Mouse (Mus musculus) spleen, embryonic (tissue): ENCODE data around the gene Ezr.

Source experiments
- CTCF ChIA-PET: fragments of 350-600 bp; sonication (Branson Sonifier 250); formaldehyde crosslinking; loops from one replicate; lab custom pipeline; 2022; lab: Charles Lee

Gene Ezr

DNA sequence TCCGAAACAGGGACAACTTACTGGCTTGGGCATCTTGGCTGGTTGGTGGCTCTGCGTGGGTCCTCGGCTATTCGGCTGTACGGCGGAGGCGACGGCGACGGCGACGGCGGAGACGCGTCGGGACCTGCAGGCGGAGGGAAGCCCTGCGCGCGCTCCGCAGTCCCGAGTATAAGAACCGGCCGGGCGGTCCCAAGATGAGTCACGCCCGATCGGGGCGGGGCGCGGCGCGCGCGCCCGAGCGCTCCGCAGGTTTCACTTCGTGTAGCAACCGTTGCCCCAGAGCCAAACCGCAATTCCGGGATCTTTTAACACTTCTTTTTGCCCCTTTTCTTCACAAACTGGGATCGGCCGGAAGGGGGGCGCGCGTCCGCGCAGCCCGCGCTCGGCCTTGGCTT lies at the start of gene Ezr:
Gene Ezr, minus strand, starts transcription at position 174 of the 395 bp plus-strand sequence.
- CTCF ChIA-PET, result interaction anchor here (0.6 to 0.7 kb wide), 2 partner anchors 15 to 34 kb away, joined by 3 read pairs; no protein-coding TSS in a partner anchor

DNA sequence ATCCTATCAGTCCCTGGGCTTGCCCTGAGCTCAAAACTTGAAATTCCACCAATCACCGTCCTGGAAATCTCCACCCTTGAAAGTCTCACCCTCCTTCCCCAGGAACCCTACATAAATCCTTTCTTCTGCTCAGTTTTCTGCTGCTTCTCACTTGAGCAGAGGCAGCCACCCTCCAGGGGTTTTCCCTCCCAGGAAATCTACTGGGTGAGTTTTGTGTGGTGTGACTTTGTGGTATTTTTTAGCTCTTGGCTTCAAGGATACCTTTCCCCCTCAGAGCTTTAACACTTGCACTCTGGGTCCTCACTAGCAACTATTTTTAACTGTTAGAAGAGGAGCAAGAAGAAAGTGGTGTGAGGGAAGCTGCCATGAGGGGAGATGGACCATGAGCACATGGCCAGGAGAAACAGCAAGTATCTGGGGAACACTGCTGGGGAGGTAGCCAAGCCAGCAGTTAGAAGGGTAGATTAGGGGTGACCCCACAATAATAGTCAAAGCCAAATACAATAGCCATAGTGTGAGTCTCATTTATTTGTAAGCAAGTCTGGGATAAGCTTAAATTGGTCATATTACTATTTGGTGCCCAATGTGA lies 47.5 kb upstream of the Ezr start:
- CTCF ChIA-PET, result no interaction called here

DNA sequence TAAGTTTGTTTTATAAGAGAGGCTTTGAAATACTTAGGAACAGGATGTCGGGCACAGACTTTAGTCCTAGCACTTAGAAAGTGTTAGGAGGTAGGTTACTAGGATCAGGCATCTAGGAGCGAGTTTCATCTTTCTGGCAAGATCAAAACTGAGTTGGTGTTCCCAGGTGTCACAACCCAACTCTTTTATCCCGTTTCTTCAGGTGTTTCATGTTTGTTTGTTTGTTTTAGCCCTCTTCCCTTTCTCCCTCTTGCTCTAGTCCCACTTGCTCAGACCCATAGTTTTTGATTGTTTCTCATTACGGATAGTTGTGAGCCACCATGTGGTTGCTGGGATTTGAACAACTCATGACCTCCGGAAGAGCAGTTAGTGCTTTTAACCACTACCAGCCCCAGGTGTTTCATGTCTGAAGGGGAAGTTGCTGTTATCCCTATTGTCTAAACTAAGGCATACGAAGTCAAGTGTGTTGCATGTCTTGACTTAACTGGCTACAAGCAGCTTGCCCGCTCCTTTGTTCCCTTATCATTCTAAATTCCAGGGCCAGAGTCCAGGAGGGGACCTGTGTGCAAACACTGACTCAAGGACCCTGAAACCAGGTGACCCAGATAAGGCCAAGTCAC lies 46.1 kb upstream of the Ezr start:
- CTCF ChIA-PET, result no interaction called here

DNA sequence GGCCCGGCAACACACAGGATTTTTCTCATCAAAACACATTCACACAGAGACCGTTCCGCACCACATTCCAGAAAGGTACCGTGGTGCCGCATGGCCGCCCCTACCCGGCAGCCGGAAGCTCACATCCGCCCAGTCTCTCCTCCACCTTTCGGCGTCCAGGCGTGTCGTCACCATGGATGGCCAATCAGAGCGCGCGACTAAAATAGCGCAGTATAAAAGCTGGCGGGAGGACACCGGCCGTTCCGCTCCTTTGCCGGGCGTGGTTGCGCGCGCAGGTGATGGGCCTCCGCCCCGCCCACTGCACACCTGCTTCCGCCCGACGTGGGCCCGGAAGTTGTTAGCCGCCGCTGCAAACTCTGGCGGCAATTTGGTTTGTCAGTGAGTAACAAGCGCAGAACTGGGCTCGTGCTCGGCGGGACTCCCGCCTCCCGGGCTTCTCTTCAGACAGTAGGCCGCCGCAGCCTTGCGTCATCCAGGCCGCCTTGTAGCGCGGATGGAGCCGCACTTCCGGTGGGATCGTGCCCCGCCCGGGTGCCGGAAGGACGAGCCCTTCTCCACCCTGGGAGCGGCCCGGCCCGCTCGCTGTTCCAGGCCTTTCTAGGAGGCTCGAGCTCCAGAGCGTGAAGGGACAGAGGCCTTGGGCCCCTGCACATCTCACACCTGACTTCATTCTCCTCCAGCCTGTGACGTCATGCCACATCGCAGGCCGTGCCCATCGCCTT lies 45.3 kb upstream of the Ezr start:
- CTCF ChIA-PET, result interaction anchor here (0.6 to 2.2 kb wide), 4 partner anchors 11 to 49 kb away, joined by 3 to 8 read pairs (median 5); no protein-coding TSS in a partner anchor

DNA sequence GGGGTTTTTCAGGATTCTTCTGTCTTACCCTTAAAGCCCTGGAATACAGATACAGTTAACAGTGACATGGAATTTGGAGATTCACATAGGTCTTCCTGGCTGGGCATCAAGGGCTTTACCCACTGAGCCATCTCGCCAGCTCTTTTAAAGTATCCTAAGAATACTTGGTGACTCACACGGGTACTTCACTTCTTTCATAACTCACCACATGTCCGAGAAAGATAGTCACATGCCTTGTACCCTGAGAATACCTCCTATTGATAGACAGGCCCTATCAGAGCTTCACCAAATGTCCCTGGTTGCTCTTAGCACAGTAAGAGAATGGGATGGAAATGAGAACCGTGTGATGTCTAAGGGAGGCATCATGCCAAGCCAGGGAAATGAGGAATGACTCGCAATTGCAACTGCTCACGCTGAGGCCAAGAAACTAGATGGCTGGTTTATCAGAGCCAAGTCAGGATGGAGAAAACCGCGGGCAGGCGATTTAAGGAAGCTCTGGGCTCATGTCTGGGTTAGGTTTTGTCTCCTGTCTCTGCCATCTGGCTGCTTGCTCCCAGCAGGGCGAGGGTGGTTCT lies 44.7 kb upstream of the Ezr start:
- CTCF ChIA-PET, result interaction anchor here (0.6 to 2.2 kb wide), 4 partner anchors 10 to 48 kb away, joined by 3 to 8 read pairs (median 5); no protein-coding TSS in a partner anchor

DNA sequence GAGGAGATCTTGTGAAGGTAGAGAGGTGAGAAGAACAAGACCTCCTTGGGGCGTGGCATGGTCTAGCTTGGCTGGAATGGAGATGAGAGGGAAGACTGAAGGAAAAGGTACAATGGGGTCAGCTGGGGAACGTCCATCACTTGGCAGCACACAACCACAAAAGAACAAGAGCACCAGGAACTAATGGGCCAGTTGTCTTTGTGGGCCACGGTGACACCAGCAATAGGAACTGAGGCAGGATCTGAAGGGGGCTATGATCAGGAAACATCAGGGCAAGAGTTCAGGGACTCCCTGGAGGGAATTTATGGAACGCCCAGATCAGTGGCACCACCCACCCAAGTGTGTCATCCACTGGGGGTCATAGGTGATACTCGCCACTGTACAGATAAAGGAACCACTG lies 34.2 kb upstream of the Ezr start:
- CTCF ChIA-PET, result interaction anchor here (1.4 to 2.2 kb wide), 2 partner anchors 11 to 19 kb away, joined by 4 to 6 read pairs; no protein-coding TSS in a partner anchor

DNA sequence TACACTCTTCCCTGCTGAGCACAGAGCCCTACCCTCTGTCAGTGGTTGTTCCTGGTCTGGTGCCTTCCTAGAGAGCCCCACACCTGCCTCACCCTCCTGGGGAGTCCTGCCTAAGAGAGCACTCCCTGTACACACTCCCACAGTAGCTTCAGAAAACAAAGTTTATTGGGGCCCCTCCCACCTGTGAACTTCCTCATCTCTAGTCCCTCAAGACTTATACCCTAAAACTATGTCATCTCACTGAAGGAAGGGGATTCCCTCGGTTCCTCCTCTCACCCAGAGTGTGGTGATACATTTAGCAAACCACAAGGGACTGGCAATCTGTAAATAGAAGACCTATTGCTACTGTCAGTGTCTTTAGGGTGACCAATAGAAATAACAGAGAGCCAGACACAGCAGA lies 33.6 kb upstream of the Ezr start:
- CTCF ChIA-PET, result interaction anchor here (0.7 to 2.2 kb wide), 3 partner anchors 11 to 33 kb away, joined by 3 to 6 read pairs (median 4); no protein-coding TSS in a partner anchor

DNA sequence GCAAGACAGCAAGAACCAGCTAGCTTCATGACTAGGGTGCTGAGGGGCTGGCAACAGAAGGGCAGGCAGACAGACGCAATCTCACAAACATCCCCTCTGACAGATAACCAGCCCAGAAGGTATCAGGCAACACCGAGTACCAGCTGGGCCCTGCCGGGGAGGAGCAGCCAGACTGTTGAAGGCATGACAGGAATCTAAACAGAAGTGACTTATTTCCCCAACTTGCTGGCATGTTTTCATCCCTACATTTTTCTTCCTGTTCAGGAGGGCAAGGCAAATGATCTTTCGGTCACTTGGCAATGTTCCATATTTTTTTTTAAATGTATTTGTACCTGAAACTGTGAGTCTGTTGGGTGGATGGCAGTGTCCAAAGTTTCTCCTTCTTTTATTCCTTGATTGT lies 32.1 kb upstream of the Ezr start:
- CTCF ChIA-PET, result no interaction called here

DNA sequence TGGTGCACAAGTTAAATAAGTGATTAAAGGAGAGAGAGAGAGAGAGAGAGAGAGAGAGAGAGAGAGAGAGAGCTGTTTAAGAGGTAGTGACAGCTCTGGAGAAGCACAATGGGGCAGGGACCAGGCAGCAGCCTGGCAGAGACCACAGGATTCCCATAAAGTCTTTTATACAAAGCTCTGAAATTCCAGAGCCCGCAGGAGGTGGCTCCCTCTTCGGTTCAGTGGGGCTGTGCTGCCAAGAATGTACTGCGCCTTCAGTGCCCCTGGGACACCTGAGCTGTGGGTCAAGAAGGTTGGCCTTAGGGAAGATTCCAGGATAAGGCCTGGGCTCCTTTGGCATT lies 30.2 kb upstream of the Ezr start:
- CTCF ChIA-PET, result interaction anchor here (0.6 kb wide), 1 partner anchor 83 kb away, joined by 4 read pairs; no protein-coding TSS in a partner anchor

DNA sequence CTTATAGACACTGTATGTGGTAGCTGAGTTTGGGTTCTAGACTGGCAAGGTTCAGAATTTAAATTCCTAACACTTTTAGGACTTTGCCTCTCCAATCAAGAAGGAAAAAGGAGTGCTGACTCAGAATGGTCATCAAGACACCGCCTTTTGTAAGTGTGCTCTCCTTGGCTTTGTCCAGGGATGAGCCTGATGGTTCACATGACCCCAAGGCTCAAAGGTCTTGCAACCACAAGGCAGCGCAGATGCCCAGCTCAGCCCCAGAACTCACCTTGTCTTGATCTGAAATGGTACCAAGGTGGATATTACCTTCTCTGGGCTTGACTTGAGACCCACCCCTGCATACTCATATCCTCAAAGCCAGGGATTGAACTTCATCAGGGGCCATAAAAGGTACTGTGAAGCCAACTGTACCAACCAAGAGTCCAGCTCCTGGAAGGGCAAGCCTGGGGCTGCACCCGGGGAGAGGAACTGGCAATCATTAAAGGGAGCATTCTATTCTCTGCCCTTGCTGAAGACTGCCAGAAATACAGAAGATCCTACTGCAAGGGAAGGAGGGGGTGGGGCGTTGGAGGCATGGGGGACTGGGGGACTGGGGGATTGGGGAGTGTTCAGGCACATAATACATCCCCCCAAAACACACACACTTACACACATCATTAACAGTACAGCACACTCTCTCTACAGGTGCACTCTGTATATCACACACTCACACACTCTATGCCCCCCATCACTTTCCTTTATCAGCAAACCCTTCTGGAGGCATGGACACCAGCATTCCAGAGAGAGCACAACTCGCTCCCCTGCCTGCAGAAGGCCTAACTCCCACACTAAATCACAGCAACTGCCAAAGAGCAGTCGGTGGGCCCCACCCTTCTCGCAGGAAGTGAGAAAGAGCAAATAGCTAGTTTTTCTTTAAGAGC lies 29.6 kb upstream of the Ezr start:
- CTCF ChIA-PET, result no interaction called here

DNA sequence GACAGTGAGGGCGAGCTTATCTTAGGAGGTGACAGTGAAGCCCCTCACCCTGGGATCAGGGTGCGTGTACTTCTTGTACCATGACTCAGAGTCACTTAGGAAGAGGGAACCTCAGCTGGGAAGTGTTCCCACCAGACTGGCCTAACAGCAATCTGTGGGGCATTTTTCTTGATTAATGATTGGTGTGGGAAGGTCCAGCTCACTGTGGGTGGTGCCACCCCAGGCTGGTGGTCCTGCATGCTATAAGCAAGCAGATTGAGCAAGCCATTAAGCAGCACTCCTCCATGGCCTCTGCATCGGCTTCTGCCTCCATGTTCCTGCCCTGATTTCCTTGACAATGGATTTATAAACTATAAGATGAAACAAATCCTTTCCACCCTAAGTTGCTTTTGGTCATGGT lies 26.7 kb upstream of the Ezr start:
- CTCF ChIA-PET, result no interaction called here

DNA sequence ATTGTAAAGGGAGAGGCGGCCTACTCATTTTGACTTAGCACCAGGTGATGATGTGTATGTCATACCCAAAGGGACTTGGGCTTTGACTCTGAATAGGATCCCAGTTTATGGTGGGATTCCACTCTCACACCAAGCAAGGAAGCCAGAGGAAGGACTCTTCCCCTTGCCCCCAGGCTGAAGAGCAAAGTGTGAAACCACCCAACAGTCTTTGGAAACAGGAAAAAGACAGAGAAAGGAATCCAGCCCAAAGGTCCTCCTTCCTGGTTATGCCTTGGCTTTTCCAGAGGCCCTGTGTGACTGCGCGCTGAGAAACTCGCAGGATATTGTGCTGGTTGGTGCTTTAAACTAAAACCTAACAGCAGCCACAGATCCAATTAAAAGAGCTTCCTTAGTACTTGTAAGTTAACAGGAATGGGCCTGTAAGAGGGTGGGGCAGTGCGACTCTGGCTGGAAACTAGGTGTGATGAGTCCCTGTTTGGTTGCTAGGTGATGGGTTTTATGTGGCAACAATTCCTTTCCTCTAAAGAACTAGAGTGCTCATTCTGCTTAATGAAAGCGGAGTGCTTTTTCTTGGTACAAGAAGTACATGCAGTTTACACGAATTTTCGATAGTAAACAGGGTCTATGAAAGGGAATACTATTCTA lies 26.1 kb upstream of the Ezr start:
- CTCF ChIA-PET, result no interaction called here

DNA sequence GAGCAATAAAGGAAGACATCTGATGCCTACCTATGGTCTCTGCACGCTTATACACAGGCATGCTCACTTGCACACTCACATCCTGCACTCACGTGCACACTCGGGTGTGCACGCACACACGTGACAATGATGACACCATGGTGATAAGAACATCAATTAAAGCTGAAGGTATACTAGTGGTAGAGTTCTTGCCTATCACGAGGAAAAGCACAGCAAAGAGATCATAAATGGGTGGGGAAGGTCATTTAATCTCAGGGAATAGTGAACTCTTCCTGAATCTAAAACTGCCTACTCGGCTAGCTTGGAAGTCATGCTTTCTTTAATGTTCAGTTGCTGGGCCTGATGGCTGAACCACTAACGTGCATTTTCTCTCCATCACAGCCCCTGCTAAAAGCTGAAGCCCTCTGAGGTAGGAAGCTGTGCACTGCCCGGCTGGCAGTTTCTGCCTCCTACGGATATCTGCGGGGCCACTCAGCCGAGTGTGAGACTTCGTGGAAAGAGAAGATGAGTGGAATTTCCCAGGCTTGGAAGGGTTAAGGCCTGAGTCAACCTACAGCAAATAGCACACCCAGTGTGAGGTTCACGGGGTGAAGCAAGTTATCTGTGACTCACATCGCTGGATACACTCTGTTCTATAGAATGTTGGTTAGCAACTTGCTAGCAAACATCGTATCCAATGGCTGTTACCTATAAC lies 25.4 kb upstream of the Ezr start:
- CTCF ChIA-PET, result no interaction called here

DNA sequence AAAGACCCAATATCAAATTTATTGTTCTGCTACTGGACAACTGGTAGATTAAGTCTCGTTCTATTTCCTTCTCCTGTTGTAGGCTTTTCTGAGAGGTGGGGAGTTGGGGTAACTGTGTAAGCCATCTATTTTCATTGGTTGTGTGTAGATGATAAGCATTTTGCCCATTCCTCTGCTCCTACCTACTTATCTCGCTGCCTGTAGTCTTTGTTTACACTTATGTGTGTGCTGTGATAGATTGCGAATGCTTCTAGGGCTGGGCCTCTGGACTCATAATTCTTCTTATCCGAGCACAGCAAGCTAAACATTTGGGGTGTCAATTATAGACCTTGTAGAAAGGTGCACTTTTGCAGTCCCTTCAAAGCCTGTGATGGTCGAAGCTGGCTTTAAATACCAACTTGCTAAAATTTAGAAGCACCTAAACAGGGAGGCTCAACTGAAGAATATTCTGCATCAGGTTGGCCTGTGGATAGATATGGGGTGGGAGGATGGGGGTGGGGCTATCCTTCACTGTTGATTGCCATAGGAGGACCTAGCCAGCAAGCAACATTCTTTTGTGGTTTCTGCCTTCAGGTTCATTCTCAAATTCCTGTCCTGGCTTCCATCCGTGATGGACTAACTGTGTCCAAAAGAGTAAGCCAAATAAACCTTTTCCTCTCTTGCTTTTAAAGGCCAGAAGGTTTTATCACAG lies 22.4 kb upstream of the Ezr start:
- CTCF ChIA-PET, result interaction anchor here (0.6 kb wide), 1 partner anchor 1703 kb away, joined by 3 read pairs; no protein-coding TSS in a partner anchor

DNA sequence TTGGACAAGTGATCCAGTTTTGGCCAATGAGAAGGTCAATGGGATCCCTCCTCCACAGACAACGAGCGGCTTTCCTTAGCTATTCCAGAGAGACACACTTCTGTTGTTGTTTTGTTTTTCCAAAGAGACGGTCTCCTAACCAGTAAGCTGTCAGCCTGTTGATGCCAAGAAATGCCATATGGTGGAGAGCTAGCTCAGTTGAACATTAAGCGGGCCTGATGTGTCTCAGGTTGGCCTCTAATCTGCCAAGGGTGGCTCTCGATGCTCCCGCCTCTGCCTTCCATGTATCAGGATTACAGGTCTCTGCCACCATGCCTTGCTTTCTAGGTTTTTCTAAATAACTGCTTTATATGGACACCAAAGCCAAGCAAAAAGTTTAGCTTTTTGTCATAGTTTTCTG lies 21.5 kb upstream of the Ezr start:
- CTCF ChIA-PET, result no interaction called here

DNA sequence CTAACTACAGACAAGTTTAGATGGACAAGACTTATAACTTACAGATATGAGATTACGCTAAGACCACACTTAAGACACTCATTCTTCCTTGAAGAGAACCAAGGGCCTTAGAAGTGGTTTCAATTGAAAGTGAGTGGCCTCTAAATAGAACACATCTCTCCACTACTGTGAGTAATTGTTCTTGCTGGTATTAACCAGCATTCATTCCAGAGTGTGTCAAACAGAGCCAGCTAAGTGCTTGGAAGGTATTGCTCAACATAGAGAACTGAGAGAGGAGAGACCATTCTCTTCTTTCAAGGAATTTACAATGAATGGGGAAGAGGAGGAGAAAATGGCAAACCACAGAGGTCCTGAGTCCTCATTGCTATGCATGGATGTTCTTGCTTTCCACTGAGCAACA lies 21.0 kb upstream of the Ezr start:
- CTCF ChIA-PET, result no interaction called here

DNA sequence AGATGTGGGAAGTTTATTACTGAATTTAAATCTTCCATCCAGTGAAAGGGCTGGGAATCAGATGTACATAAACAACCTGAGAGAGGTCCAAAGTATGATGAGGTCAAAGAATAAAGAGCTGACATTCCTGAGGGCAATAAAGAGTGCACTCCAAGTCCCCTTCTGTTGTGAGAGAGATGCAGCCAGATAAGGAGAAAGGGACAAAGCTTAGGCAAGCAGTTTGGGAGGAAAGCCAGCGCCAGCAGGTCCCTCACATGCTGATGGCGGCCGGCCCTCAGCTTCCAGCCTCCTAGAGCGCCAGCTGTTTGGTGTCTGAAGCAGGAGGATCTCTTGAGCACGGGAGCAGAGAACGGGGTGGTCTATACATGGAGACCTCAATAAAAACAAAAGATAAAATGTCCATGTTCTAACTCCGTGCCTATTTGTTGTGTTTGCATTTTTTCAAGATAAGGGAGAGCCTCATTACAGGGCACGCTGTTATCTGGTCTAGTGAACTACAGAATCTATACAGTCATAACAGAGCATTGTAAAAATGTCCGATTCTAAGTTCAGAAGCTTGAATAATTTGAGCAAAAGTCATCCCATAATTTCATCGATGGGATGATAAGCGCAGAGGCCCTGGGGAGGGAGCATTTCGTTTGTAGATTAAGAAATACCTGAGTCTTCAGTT lies 15.9 kb upstream of the Ezr start:
- CTCF ChIA-PET, result interaction anchor here (1.3 kb wide), 1 partner anchor 17 kb away, joined by 4 read pairs; no protein-coding TSS in a partner anchor

DNA sequence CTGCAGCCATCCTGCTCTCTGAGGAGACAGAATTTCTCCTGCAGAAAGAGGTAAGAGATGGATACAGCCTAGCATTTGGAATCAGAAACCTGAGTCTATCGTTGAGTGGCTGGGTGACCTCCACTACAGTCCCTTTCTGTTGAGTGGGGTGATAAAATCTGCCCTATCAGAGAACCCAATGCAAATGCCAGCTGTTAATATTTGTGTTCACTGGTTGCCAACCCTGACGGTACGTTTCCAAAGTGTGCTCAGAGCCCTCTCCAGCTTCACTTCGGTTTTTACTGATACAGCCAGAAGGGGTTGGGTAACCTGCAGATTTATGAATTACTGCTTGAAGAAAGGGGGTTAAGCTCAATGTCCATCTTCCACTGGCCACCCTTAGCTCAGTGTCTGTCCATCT lies 14.9 kb upstream of the Ezr start:
- CTCF ChIA-PET, result interaction anchor here (0.5 to 1.3 kb wide), 2 partner anchors 15 to 19 kb away, joined by 3 to 4 read pairs; partner anchors contain the start of gene Ezr
